Mouse (Mus musculus) megakaryocyte, embryonic 14.5 days (primary cell): Measurements from ENCODE around the gene Sgk2. TPM values are rescaled to one million over a fixed set of nuclear protein-coding genes. Genes with fewer than 3 reads are reported as not detected.

Source experiments
- H3K27me3 ChIP-seq: replicated peaks from 2 replicates; pipeline ENCODE3; 2012; ENCODE audit warnings: inconsistent platforms
- H3K36me3 ChIP-seq: replicated peaks from 2 replicates; pipeline ENCODE3; 2012; ENCODE audit warnings: low read length, inconsistent platforms, mixed read lengths
- H3K4me1 ChIP-seq: 2 replicates; pipeline ENCODE4 v1.6.1; 2012; ENCODE audit warnings: inconsistent platforms
- H3K4me3 ChIP-seq: replicated peaks from 2 replicates; pipeline ENCODE3; 2012; ENCODE audit warnings: moderate library complexity, mild to moderate bottlenecking, inconsistent platforms
- H3K9me3 ChIP-seq: 2 replicates; pipeline ENCODE4 v1.6.1; 2012; ENCODE audit warnings: inconsistent platforms
- FLI1 ChIP-seq: IDR thresholded peaks from 2 replicates; pipeline ENCODE4 v1.6.1; 2012; ENCODE audit warnings: low read length, inconsistent platforms, mixed read lengths
- GATA1 ChIP-seq: IDR thresholded peaks from 3 replicates; pipeline ENCODE4 v1.6.1; 2012; ENCODE audit warnings: mixed read lengths, low read length, inconsistent platforms, borderline replicate concordance
- polyA plus RNA-seq: library from polyadenylated mRNA; stranded (reverse); fragments of >175 nt; gene quantifications from 2 replicates; pipeline ENCODE4 v1.2.3, GENCODE M21; 2012; ENCODE audit warnings: low replicate concordance; ENCODE audit not compliant: insufficient read depth

Gene Sgk2
- polyA plus RNA-seq, 1 experiment = not detected

DNA sequence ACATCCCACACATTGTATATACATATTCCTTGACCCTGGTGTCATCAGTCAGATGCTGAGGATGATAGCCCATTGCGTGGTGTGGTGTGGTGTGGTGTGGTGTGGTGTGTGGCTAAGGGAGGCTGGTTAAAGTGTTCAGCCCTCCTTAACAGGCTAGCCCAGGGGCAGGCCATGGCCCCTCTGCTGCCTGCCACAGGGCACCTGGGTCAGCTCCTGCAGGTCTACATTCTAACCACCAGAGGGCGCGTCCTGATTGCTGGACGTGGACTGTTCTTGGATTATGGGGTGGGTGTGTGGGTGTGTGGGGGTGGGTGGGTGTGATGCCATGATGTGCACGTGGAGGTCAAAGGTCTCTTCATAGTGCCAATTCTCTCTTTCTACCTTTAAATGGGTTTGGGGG is 18.8 kb upstream of the Sgk2 start:
- Histone ChIP-seq H3K4me1 (no peaks in the 10 kb centered on the region), H3K36me3 (no peaks in the 10 kb centered on the region), H3K4me3 (no peak overlapping the region), H3K9me3 (no peaks in the 10 kb centered on the region), H3K27me3 (peaks cover 65% of the 10 kb centered on the region)
- TF ChIP-seq GATA1 (no peak), FLI1 (no peak)

- no peaks in the 10 kb centered on the region for H3K9me3 ChIP-seq
- TF ChIP-seq GATA1 (no peak), FLI1 (no peak)
- H3K36me3 ChIP-seq = no peaks in the 10 kb centered on the region
- no peaks in the 10 kb centered on the region for H3K4me1 ChIP-seq
- peaks cover 64% of the 10 kb centered on the region for H3K27me3 ChIP-seq
- H3K4me3 ChIP-seq = no peak overlapping the region
Measured at GRCm38 (mm10) chr2:162969101-162969500, 18.0 kb upstream of the Sgk2 start.

DNA sequence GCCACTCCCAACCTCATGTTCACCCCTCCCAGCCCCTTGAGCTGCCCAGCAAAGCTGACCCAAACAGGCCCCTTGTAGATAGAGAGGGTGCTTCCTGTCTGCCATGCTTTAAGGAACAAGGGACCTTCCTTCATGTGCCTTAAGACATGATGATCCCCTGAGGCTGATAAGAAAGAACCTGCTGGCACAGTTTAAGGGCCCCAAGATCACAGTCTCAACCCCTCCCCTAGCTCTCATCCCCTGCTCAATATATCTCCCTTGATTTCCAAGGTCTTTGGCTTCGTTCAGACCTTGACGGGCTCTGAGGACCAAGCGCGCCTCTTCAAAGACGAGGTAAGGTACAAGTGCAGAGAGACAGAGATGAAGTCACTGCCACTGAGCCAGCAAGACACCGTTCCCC is 16.2 kb upstream of the Sgk2 start:
- TF ChIP-seq GATA1 (no peak), FLI1 (no peak)
- Histone ChIP-seq H3K27me3 (peaks cover 60% of the 10 kb centered on the region), H3K36me3 (no peaks in the 10 kb centered on the region)

DNA sequence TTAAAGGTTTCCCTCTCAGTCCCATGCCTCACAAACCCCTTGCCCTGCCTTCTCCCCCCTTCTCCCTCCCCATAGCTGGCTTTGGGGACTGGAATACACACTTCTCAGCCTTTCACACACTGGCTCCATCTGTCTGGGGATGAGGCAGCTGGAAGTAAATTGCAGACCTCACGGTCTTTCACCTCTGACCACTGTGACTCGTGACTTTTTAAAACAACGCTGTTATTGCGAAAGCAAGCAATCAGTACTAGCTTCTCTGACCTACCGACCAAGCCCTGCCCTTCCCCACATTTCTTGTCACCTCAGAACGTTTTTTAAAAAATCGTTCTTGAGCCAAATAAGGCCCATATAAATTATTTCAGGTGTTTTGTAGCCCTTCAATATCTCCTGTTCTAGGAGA is 14.4 kb upstream of the Sgk2 start:
- Histone ChIP-seq H3K4me3 (no peak overlapping the region), H3K9me3 (no peaks in the 10 kb centered on the region), H3K4me1 (peaks cover 4% of the 10 kb centered on the region; the same call in 1 of the 2 replicates), H3K27me3 (peaks cover 48% of the 10 kb centered on the region), H3K36me3 (no peaks in the 10 kb centered on the region)
- TF ChIP-seq GATA1 (no peak), FLI1 (no peak)

More for the DNA sequence above, 16.2 kb upstream of the Sgk2 start:
- Histone ChIP-seq H3K9me3 (no peaks in the 10 kb centered on the region), H3K4me3 (no peak overlapping the region), H3K4me1 (peaks cover under 1% of the 10 kb centered on the region; the same call in 1 of the 2 replicates)

- Histone ChIP-seq H3K27me3 (peaks cover 45% of the 10 kb centered on the region), H3K4me1 (peaks cover 4% of the 10 kb centered on the region; the same call in 1 of the 2 replicates), H3K36me3 (no peaks in the 10 kb centered on the region), H3K4me3 (no peak overlapping the region), H3K9me3 (no peaks in the 10 kb centered on the region)
- TF ChIP-seq FLI1 (no peak), GATA1 (no peak)
Measured at GRCm38 (mm10) chr2:162973206-162973605, 13.9 kb upstream of the Sgk2 start.

DNA sequence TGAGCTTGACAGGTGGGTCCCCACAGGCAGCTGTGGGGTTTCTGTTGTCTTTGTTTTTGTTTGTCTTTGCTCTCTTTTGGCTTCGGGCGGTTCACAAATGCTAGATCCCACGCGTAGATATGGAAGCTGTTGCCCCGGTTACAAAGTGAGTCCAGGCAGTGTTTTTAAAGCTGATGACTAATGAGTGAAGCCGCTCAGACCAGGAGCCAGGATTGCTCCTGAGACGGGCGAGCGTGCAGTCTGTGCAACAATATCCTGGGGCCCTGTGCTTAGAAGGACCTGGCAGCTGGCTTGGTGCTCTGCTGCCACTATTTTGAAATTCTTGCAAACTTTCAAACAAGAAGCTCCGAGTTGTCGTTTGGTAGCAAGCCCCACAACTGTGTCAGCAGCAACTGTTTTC is 13.5 kb upstream of the Sgk2 start:
- Histone ChIP-seq H3K4me3 (no peak overlapping the region), H3K4me1 (peaks cover 4% of the 10 kb centered on the region; the same call in 1 of the 2 replicates)
- TF ChIP-seq FLI1 (no peak), GATA1 (no peak)

DNA sequence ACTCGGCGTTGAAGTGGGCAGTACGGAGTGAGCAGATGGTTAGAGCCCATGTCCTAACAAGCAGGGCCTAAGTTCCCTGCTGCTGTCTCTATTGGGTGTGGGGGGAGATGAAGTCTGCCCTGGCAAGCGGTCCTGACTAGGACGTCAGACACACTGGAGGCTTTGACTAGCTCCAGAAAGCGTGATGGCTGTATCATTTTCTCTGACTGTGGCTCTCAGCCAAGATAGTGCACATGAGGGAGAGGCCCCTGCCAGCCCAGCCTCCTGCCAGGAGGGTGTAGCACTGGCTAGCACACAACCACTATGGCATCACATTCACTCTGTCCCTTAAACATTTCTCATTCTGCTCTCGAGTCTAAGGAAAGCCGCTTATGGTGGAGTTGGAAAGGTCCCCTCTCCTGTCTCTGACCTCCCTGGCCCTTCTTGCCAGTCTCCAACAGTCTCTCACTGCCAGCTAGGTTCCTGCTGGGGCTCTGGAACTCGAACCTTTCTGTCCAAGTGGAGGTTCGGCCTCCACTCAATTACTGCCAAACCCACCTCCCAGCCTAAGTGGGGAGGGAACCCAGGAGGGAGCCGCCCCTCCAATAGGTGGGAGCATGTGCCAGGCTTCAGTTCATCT is 11.9 kb upstream of the Sgk2 start:
- TF ChIP-seq FLI1 (no peak), GATA1 (no peak)
- Histone ChIP-seq H3K36me3 (no peaks in the 10 kb centered on the region), H3K9me3 (no peaks in the 10 kb centered on the region)

More for the DNA sequence above, 13.5 kb upstream of the Sgk2 start:
- Histone ChIP-seq H3K9me3 (no peaks in the 10 kb centered on the region), H3K36me3 (no peaks in the 10 kb centered on the region), H3K27me3 (peaks cover 45% of the 10 kb centered on the region)

DNA sequence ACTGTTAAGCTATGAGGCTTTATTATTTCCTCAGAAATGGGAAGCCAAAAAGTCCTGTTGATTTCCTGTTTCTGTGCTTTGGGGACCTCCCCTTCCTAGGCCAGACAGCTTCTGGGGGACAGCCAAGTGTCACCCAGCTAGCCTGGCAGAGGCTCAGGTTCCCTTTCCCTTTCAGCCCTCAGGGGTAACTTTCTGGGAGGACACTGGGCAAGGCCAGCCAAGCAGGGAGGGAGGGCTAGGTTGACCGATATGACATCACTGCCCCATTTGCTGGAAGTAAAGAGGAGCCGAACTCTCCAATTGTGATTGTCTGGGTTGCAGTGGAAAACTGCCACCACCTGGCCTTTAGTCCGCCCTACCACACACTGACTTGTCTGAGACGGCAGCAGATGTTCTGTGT is 11.1 kb upstream of the Sgk2 start:
- Histone ChIP-seq H3K27me3 (peaks cover 32% of the 10 kb centered on the region), H3K36me3 (no peaks in the 10 kb centered on the region), H3K4me1 (peaks cover 10% of the 10 kb centered on the region), H3K9me3 (no peaks in the 10 kb centered on the region), H3K4me3 (no peak overlapping the region)
- TF ChIP-seq FLI1 (no peak), GATA1 (no peak)

More for the DNA sequence above, 11.9 kb upstream of the Sgk2 start:
- no peak overlapping the region for H3K4me3 ChIP-seq
- peaks cover 35% of the 10 kb centered on the region for H3K27me3 ChIP-seq
- peaks cover 4% of the 10 kb centered on the region for H3K4me1 ChIP-seq

- TF ChIP-seq GATA1 (no peak), FLI1 (no peak)
- H3K27me3 ChIP-seq = peaks cover 26% of the 10 kb centered on the region
- H3K4me3 ChIP-seq = no peak overlapping the region
- H3K4me1 ChIP-seq = peaks cover 29% of the 10 kb centered on the region
- no peaks in the 10 kb centered on the region for H3K36me3 ChIP-seq
- no peaks in the 10 kb centered on the region for H3K9me3 ChIP-seq
Measured at GRCm38 (mm10) chr2:162984381-162984780, 2.7 kb upstream of the Sgk2 start.

GRCm38 (mm10) chr2:162985923-162986322 is 1.2 kb upstream of the Sgk2 start:
- no peak for TF ChIP-seq GATA1
- TF ChIP-seq FLI1 = no peak
- H3K36me3 ChIP-seq = no peaks in the 10 kb centered on the region

More at GRCm38 (mm10) chr2:162985923-162986322, 1.2 kb upstream of the Sgk2 start:
- peaks cover 23% of the 10 kb centered on the region for H3K4me1 ChIP-seq
- peaks cover 36% of the 10 kb centered on the region for H3K27me3 ChIP-seq
- H3K4me3 ChIP-seq = no peak overlapping the region
- no peaks in the 10 kb centered on the region for H3K9me3 ChIP-seq
